Mouse (Mus musculus) heart, embryonic 13.5 days (tissue): ENCODE data around the gene Dip2b. TPM values are rescaled to one million over a fixed set of nuclear protein-coding genes. Genes with fewer than 3 reads are reported as not detected.

Experiments
- ATAC-seq: fragments of 200-750 bp; cut with Nextera tagmentation; 2 replicates; pipeline ENCODE4 v1.8.0; 2017; ENCODE audit warnings: moderate TSS enrichment; ENCODE audit not compliant: insufficient number of reproducible peaks, low FRiP score, low TSS enrichment; ENCODE audit errors: extremely low read depth
- H3K27ac ChIP-seq: fragments of 300-500 bp; sonication (generic); replicated peaks from 2 replicates; pipeline ENCODE4 v1.5.1; 2015; ENCODE audit warnings: moderate library complexity, mild to moderate bottlenecking, inconsistent platforms
- H3K27me3 ChIP-seq: fragments of 300-500 bp; sonication (generic); replicated peaks from 2 replicates; pipeline ENCODE4 v1.6.1; 2015; ENCODE audit warnings: mild to moderate bottlenecking, inconsistent platforms
- H3K36me3 ChIP-seq: fragments of 300-500 bp; sonication (generic); 2 replicates; pipeline ENCODE4 v1.6.1; 2015; ENCODE audit warnings: mild to moderate bottlenecking, inconsistent platforms
- H3K4me1 ChIP-seq: fragments of 300-500 bp; sonication (generic); 2 replicates; pipeline ENCODE4 v1.6.1; 2015; ENCODE audit warnings: inconsistent platforms
- H3K4me2 ChIP-seq: fragments of 300-500 bp; sonication (generic); 2 replicates; pipeline ENCODE4 v1.6.1; 2015; ENCODE audit warnings: inconsistent platforms, mild to moderate bottlenecking, moderate library complexity
- H3K4me3 ChIP-seq: fragments of 300-500 bp; sonication (generic); 2 replicates; pipeline ENCODE4 v1.5.1; 2015; ENCODE audit warnings: moderate library complexity, mild to moderate bottlenecking, inconsistent platforms
- H3K9ac ChIP-seq: fragments of 300-500 bp; sonication (generic); 2 replicates; pipeline ENCODE4 v1.6.1; 2015; ENCODE audit warnings: inconsistent platforms, mild to moderate bottlenecking, moderate library complexity
- H3K9me3 ChIP-seq: fragments of 300-500 bp; sonication (generic); 2 replicates; pipeline ENCODE4 v1.6.1; 2016; ENCODE audit warnings: inconsistent platforms
- WGBS: fragments of 180-500 bp; shearing (Covaris S2); methylation state at CpG from one replicate; pipeline ENCODE4 v1.1.7; 2015; ENCODE audit warnings: mixed read lengths; 5-methylcytosine and 5-hydroxymethylcytosine counted together
- polyA plus RNA-seq: library from polyadenylated mRNA; unstranded; fragments of >200 nt; fragmentation: Nextera tagmentation; extraction: Ambion mirVana; gene quantifications from 2 replicates; pipeline ENCODE4 v1.2.1, GENCODE M21; 2015

Gene Dip2b
- polyA plus RNA-seq, 1 experiment from 2014 or later, result 11.3 TPM

DNA sequence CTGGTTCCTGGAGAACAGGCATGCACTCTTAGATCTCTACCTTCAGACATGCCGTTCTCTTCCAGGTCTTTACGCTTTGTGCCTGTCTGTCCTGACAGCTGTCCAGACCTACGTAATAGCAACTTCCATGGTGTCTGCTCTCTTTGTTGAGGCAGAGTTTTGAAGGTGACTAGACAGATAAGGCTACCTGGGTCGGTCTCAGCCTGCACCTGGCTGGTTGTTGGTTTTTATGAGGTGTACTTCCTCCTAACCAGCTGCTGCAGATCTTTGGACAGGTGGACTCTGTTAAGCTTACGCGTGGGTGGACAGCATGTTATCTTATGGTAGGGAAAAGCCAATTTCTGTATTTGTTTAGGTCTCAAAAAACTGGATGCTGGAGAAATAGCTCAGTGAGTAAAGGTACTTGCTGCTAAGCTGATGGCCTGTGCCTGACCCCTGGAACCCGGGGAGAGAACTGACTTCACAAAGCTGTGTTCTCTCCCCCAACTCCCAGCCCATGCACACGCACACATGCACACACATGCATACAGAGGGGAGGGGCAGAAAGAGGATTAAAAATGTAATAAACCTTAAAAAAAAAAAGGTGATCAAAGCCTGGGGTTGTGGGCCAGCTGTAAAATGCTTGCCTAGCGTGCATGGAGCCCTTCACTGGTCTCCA, 74.0 kb downstream of the Dip2b start:
- H3K9me3 ChIP-seq, result no peaks in the 10 kb centered on the region
- ATAC-seq, result no peak
- 0 out of 2 replicates have a peak overlapping the region, but pooled peaks have one; percentile 8 for H3K9ac ChIP-seq
- no peaks in the 10 kb centered on the region for H3K27me3 ChIP-seq
- peak overlapping the region; percentile 48; the same call in 1 of the 2 replicates for H3K27ac ChIP-seq
- H3K4me3 ChIP-seq, result no peak overlapping the region
- WGBS, result 69% methylated on average over 9 of the region's 9 CpGs
- peaks cover 14% of the 10 kb centered on the region for H3K36me3 ChIP-seq
- H3K4me1 ChIP-seq, result peaks cover 66% of the 10 kb centered on the region
- H3K4me2 ChIP-seq, result no peak overlapping the region

DNA sequence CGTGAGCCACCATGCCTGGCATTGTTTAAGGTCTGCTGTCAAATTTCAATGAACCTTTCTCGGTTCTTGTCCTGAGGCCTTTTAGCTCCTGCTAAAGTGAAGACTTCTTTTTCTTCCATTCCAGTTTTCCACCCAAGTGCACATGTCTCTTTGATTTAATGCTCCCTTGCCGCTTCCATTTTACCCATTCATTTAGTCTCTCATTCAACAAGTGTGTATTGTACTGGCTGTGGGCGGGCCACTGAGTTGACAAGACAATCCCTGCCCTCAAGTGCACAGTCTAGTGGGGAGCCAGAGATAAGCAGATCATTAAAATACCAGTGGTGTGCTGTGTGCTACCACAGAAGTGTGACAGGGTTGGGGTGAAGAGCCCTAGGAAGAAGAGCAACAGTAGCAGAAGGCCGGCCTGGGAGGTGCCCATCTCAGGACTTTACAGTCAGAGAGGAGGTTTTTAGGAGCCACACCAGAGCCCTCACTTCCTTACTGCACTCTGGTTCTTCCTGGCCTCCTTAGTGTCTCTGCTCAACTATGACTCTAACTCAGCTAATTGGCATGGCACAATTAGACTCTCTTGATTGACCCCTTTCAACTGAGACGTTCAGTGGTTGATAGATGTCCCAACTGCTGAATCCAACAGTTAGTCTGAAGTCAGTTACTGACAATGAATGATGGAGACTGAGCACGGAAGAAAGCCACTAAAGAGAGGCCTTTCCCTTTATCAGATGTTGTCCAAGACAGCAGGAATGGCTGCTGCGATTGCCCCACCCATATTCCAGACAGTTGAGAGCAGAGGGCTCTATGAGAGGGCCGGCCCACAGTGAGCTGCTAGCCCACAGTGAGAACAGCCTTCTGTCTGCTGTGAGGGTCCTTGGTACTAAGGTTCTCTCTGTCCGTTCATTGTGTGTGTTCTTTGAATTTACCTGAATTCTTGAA, 75.1 kb downstream of the Dip2b start:
- Histone ChIP-seq H3K27me3 (no peaks in the 10 kb centered on the region), H3K4me3 (no peak overlapping the region), H3K9ac (no peak overlapping the region), H3K9me3 (no peaks in the 10 kb centered on the region), H3K4me1 (peaks cover 59% of the 10 kb centered on the region), H3K27ac (peak overlapping the region; percentile 33), H3K36me3 (peaks cover 26% of the 10 kb centered on the region), H3K4me2 (no peak overlapping the region)
- no peak for ATAC-seq
- 49% methylated on average over 10 of the region's 10 CpGs for WGBS

DNA sequence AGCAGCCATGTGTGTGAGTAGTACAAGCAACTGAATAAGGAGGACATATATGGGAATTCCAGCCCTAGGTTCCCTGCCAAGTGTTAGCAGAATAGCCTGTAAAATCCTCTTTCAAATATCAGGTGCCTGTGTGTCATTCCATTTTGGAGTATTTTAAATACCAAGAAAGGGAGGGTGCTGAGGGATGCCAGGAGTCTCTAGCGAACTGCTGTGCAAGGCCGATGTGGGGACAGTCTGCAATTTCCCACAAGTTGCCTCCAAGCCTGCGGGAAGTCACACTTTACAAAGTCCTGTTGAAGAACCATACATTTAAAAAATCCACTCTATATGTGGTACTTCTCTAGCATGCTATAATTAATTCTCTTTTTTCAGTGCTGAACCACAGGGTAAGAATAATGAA, 77.0 kb downstream of the Dip2b start:
- no peaks in the 10 kb centered on the region for H3K27me3 ChIP-seq
- WGBS, result 84% methylated on average over 3 of the region's 3 CpGs
- H3K4me3 ChIP-seq, result no peak overlapping the region
- peaks cover 31% of the 10 kb centered on the region for H3K36me3 ChIP-seq
- ATAC-seq, result no peak
- H3K9me3 ChIP-seq, result no peaks in the 10 kb centered on the region
- no peak overlapping the region for H3K27ac ChIP-seq
- peaks cover 52% of the 10 kb centered on the region for H3K4me1 ChIP-seq
- no peak overlapping the region for H3K9ac ChIP-seq
- H3K4me2 ChIP-seq, result no peak overlapping the region

DNA sequence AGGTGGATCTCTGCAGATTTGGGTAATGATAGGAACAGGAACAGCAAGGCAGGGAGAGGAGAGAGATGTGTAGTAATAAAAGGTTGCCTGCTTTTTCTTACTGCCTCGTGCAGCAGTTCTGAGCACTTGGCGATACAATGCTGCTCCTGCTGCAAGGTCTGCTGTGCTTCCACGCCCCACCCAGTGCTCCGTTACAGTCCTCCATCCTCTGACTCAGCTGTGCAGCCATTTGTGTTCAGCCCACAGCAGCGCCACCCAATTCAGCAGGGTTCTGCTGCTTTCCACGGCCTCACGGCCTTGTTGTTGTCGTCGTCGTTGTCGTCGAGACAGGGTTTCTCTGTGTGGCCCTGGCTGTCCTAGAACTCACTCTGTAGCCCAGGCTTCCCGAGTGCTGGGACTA, 77.9 kb downstream of the Dip2b start:
- 81% methylated on average over 13 of the region's 13 CpGs for WGBS

DNA sequence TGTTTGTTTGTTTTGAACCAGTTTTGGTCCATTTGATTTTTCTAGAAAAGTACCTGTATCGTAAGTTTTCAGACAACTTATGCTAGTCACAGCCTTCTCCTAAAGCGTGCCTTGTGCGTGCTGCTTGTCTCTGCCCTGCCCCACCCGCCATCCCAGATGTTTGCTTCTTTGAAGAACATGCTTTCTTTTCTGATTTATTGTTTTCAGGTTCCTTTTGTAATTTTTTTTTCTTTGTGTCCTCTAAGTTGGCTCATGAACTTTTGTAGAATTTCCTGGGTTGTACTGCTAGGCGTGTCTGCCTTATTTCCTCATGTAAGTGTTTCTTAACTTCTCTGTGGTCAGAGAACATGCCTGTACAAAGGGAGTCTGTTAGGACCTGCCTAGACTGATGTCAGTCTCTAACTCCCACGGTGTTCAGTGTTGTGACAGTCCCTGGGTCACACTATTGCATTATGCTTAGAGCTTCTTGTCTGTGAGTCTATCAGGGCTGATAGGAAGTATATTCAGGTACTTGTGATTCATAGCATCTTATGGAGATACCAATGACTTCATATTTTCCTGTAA, 80.8 kb downstream of the Dip2b start:
- H3K4me2 ChIP-seq, result no peak overlapping the region
- ATAC-seq, result no peak
- H3K9me3 ChIP-seq, result no peaks in the 10 kb centered on the region
- no peak overlapping the region for H3K9ac ChIP-seq
- peaks cover 53% of the 10 kb centered on the region for H3K4me1 ChIP-seq
- H3K36me3 ChIP-seq, result peaks cover 31% of the 10 kb centered on the region
- 85% methylated on average over 6 of the region's 6 CpGs for WGBS
- H3K4me3 ChIP-seq, result no peak overlapping the region
- H3K27me3 ChIP-seq, result no peaks in the 10 kb centered on the region
- H3K27ac ChIP-seq, result no peak overlapping the region

More for the DNA sequence above, 77.9 kb downstream of the Dip2b start:
- H3K9ac ChIP-seq, result no peak overlapping the region
- ATAC-seq, result no peak
- H3K27me3 ChIP-seq, result no peaks in the 10 kb centered on the region
- H3K4me2 ChIP-seq, result no peak overlapping the region
- peaks cover 31% of the 10 kb centered on the region for H3K36me3 ChIP-seq
- no peak overlapping the region for H3K27ac ChIP-seq
- H3K4me3 ChIP-seq, result no peak overlapping the region
- no peaks in the 10 kb centered on the region for H3K9me3 ChIP-seq
- peaks cover 55% of the 10 kb centered on the region for H3K4me1 ChIP-seq

DNA sequence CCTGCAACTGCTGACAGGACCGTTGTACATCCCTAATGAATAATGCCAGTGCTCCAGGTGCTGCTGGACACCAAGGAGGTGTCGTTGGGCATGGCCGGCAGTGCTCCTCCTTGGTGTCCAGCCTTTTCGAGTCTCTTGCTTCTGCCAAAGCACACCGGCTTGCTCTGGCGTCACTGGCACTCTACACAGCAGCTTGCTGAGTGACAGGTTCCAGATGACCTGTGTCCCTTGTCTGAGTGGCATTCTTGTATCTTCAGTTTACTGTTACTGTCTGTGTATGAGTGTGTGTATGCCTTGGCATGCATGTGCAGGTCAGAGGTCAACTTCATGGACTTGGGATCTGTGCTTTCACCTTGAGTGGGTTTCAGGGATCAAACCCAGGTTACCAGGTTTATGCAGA, 83.0 kb downstream of the Dip2b start:
- Histone ChIP-seq H3K4me1 (peaks cover 67% of the 10 kb centered on the region), H3K27me3 (no peaks in the 10 kb centered on the region), H3K9me3 (no peaks in the 10 kb centered on the region), H3K36me3 (peaks cover 25% of the 10 kb centered on the region), H3K9ac (no peak overlapping the region), H3K4me2 (peak overlapping the region; percentile 14), H3K27ac (peak overlapping the region; percentile 79), H3K4me3 (no peak overlapping the region)
- 42% methylated on average over 6 of the region's 6 CpGs for WGBS
- peak; percentile 27; the same call in 1 of the 2 replicates for ATAC-seq

DNA sequence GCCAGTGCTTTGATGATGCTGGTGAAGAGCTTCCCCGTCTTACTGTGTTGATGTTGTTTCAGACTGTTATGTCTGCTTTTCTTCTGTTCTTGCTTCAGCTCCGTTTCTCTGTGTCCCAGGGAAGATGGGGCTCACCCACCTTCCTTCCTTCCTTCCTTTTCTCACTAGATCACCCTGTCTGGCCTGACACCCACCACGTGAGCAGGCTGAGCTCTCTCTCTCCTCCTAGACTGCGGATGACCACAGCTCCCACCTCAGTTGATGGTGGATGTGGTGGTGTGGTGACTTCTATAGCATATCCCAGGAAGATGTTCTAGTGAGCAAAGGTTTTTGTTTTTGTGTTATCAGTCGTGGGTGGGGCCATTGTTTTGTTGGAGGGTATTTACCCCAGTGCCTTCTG, 85.4 kb downstream of the Dip2b start:
- Histone ChIP-seq H3K9me3 (no peaks in the 10 kb centered on the region), H3K4me1 (peaks cover 64% of the 10 kb centered on the region), H3K4me3 (no peak overlapping the region), H3K27ac (no peak overlapping the region), H3K9ac (no peak overlapping the region), H3K4me2 (no peak overlapping the region), H3K36me3 (peaks cover 3% of the 10 kb centered on the region; the same call in 1 of the 2 replicates), H3K27me3 (no peaks in the 10 kb centered on the region)
- ATAC-seq, result no peak
- 55% methylated on average over 5 of the region's 5 CpGs for WGBS

DNA sequence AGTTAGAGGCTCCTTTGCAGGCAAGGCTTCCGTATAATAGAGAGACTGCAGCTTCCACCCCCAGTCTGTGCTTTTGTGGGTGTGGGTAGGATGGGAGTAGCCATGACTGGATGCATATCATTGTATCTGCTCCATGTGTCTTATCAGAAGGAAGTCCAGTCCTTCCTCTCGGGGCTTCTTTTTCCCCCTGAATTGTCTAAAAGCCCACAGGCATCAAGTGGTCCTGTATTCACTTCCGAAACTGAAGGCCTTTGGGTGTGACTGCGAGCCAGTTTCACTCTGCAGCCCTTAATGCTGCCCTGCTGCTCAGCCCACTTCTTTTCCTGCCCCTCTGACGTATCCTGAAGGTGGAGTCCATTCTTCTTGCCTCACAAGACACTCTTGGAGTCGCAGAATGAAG, 86.8 kb downstream of the Dip2b start:
- no peaks in the 10 kb centered on the region for H3K36me3 ChIP-seq
- H3K9me3 ChIP-seq, result no peaks in the 10 kb centered on the region
- peaks cover 64% of the 10 kb centered on the region for H3K4me1 ChIP-seq
- ATAC-seq, result no peak
- H3K4me2 ChIP-seq, result no peak overlapping the region
- H3K27me3 ChIP-seq, result no peaks in the 10 kb centered on the region
- H3K27ac ChIP-seq, result peak overlapping the region; percentile 41
- H3K4me3 ChIP-seq, result no peak overlapping the region
- WGBS, result 63% methylated on average over 6 of the region's 6 CpGs
- H3K9ac ChIP-seq, result no peak overlapping the region

DNA sequence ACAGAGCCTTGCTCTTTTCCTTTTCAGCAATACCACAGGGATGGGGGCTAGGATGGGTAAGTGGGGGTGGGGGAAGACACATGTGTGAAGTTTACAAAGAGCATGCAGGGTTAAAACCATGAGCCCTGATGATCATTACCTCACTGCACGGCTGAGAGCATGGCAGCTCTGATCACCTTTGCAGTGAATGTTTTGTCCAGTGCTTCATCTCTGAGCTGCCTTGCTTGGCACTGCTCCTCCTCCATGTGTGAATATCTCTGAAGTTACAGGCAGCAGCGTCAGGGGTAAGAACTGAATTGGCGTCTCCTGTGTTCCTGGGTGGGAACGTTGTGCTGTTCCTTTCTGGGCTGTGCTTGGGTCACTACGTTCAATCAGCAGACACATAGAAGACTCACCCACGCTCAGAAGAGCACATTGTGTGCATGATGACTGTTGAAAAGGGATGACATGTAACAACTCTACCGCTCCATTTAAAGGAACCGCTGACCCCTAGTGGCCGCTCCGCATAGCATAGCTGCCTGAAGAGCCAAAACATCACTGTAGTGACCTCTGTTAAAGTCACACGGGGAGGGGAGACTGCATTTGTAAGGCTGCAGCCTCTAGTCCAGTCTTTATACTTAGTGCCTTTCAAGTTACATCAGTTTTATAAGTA, 88.1 kb downstream of the Dip2b start:
- peak overlapping the region; percentile 4; the same call in 1 of the 2 replicates for H3K9ac ChIP-seq

DNA sequence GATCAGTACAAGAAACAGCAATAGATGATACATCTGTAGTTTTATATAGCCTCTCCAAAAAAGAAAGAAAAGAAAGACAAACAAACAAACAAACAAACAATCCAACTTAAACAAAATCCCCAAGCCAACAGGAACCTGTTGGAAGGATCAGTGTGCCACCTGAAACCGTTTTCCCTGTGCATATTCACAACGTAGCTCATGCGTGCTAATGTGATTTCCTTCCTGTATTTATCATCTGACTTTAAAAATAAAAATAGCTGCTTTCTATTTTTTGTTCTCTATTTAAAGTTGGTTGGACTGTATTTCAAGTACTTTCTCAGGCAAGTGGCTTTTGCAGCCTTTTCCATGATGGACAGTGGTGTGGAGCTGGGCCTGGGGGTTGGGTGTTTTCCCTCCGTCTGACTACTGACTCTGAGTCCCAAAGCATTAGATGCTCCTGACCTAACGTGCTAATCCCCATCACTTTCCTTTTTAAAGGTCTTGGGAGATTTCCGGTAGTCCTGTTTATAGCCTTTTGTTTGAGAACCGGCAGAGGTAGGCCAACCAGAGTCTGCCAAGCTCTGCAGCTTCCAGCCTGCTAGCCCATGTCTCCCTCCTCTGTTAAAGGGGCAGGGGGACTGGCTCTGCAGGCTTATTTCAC, 90.8 kb downstream of the Dip2b start:
- Histone ChIP-seq H3K4me3 (no peak overlapping the region), H3K4me1 (peaks cover 49% of the 10 kb centered on the region), H3K36me3 (peaks cover 6% of the 10 kb centered on the region), H3K27ac (no peak overlapping the region), H3K9me3 (no peaks in the 10 kb centered on the region), H3K4me2 (no peak overlapping the region), H3K9ac (no peak overlapping the region), H3K27me3 (no peaks in the 10 kb centered on the region)
- no peak for ATAC-seq
- WGBS, result 70% methylated on average over 7 of the region's 7 CpGs

More for the DNA sequence above, 88.1 kb downstream of the Dip2b start:
- Histone ChIP-seq H3K27me3 (no peaks in the 10 kb centered on the region), H3K27ac (peak overlapping the region; percentile 41), H3K4me2 (peak overlapping the region; percentile 41), H3K4me3 (no peak overlapping the region), H3K9me3 (no peaks in the 10 kb centered on the region), H3K4me1 (peaks cover 51% of the 10 kb centered on the region), H3K36me3 (no peaks in the 10 kb centered on the region)
- WGBS, result 7% methylated on average over 11 of the region's 11 CpGs
- ATAC-seq, result peak; percentile 60; the same call in 1 of the 2 replicates
